Mouse (Mus musculus): Measurements from ENCODE around the gene Slc9a3r2.
"Not testable (repeated sequence)": the region's sequence is repeated elsewhere in the genome, so short reads cannot be mapped to it uniquely, and the experiment has no call there.

Gene Slc9a3r2

GRCm38 (mm10) chr17:24650070-24650616, at the start of gene Slc9a3r2:
TSS of gene Slc9a3r2 (minus strand) at chr17:24650327.
- peak; percentile 62 for DNase-seq (ENCODE audit: low spot score)

- no peak for DNase-seq (ENCODE audit: low spot score)
These were observed 49.3 kb upstream of the Slc9a3r2 start for GRCm38 (mm10) chr17:24699473-24699872.

GRCm38 (mm10) chr17:24698715-24699114, 48.6 kb upstream of the Slc9a3r2 start:
- DNase-seq (ENCODE audit: low spot score), result no peak

- no peak for DNase-seq (ENCODE audit: low spot score)
These were observed 47.9 kb upstream of the Slc9a3r2 start for GRCm38 (mm10) chr17:24697985-24698384.

- peak; percentile 90 for DNase-seq (ENCODE audit: low spot score)
These were observed 46.0 kb upstream of the Slc9a3r2 start, which contains the start of the genes Gfer and Noxo1 for GRCm38 (mm10) chr17:24696011-24696697. TSS of gene Gfer (minus strand) at chr17:24696156. TSS of gene Noxo1 (plus strand) at chr17:24696234.

GRCm38 (mm10) chr17:24695326-24696010, 45.3 kb upstream of the Slc9a3r2 start:
- DNase-seq (ENCODE audit: low spot score), result no peak

GRCm38 (mm10) chr17:24692385-24692784, 42.3 kb upstream of the Slc9a3r2 start:
- no peak for DNase-seq (ENCODE audit: low spot score)

GRCm38 (mm10) chr17:24689251-24690081, 39.3 kb upstream of the Slc9a3r2 start, which contains the start of gene Syngr3:
TSS of gene Syngr3 (minus strand) at chr17:24689955.
- no peak for DNase-seq (ENCODE audit: low spot score)

- no peak for DNase-seq (ENCODE audit: low spot score)
These were observed 37.5 kb upstream of the Slc9a3r2 start for GRCm38 (mm10) chr17:24687599-24687998.

- peak; percentile 63 for DNase-seq (ENCODE audit: low spot score)
These were observed 37.0 kb upstream of the Slc9a3r2 start for GRCm38 (mm10) chr17:24687146-24687595.

- no peak for DNase-seq (ENCODE audit: low spot score)
These were observed 36.4 kb upstream of the Slc9a3r2 start for GRCm38 (mm10) chr17:24686514-24686913.

- DNase-seq (ENCODE audit: low spot score), result no peak
These were observed 27.5 kb upstream of the Slc9a3r2 start for GRCm38 (mm10) chr17:24677500-24678080.

GRCm38 (mm10) chr17:24676877-24677276, 26.8 kb upstream of the Slc9a3r2 start:
- no peak for DNase-seq (ENCODE audit: low spot score)

GRCm38 (mm10) chr17:24676187-24676586, 26.1 kb upstream of the Slc9a3r2 start:
- DNase-seq (ENCODE audit: low spot score), result peak; percentile 71

- no peak for DNase-seq (ENCODE audit: low spot score)
These were observed 24.1 kb upstream of the Slc9a3r2 start for GRCm38 (mm10) chr17:24674277-24674676.

- peak; percentile 43 for DNase-seq (ENCODE audit: low spot score)
These were observed 22.0 kb upstream of the Slc9a3r2 start for GRCm38 (mm10) chr17:24672141-24672540.

- no peak for DNase-seq (ENCODE audit: low spot score)
These were observed 21.2 kb upstream of the Slc9a3r2 start for GRCm38 (mm10) chr17:24671346-24671745.

- DNase-seq (ENCODE audit: low spot score), result no peak
These were observed 20.2 kb upstream of the Slc9a3r2 start for GRCm38 (mm10) chr17:24670246-24670844.

GRCm38 (mm10) chr17:24669545-24670245, 19.6 kb upstream of the Slc9a3r2 start, which contains the start of gene Zfp598:
TSS of gene Zfp598 (plus strand) at chr17:24669687.
- peak; percentile 96 for DNase-seq (ENCODE audit: low spot score)

GRCm38 (mm10) chr17:24669214-24669544, 19.1 kb upstream of the Slc9a3r2 start:
- DNase-seq (ENCODE audit: low spot score), result not testable (repeated sequence)

- DNase-seq (ENCODE audit: low spot score), result peak; percentile 83
These were observed 17.3 kb upstream of the Slc9a3r2 start for GRCm38 (mm10) chr17:24667416-24667815.
